Mouse (Mus musculus): ENCODE data around the gene Prap1. TPM values are rescaled to one million over a fixed set of nuclear protein-coding genes. Genes with fewer than 3 reads are reported as not detected.
A peak's percentile ranks its signal among the peaks of the same experiment; 100 is the strongest.

Prap1 gene
- polyA plus RNA-seq, 1 experiment, result not detected

DNA sequence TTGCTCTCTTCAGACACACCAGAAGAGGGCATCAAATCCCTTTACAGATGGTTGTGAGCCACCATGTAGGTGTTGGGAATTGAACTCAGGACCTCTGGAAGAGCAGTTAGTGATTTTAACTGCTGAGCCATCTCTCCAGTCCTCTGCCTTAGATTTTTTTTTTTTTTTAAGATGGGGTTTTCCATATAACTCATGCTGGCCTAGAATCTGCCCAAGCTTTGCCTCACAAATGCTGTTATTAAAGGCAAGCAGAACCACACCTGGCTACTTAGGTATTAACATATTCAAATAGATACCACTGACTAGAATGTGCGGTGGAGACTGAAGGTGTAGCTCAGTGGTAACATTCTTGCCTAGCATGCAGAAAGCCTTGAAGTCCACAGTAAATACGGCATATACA lies 27.3 kb downstream of the Prap1 start:
- TF ChIP-seq CTCF (IDR thresholded peaks at IDR 0.05; ENCODE audit: control insufficient read depth, insufficient read depth, insufficient read length) (no peak), MYOG (IDR thresholded peaks at IDR 0.05; ENCODE audit: control insufficient read depth, extremely low read depth, insufficient read length) (no peak), FOSL1 (IDR thresholded peaks at IDR 0.05; ENCODE audit: insufficient read depth, low read length, poor library complexity, severe bottlenecking) (no peak)
- Histone ChIP-seq H3ac (ENCODE audit: control insufficient read depth, insufficient read length, low read depth) (no peak overlapping the region), H3K79me2 (ENCODE audit: control insufficient read depth, insufficient read depth) (no peaks in the 10 kb centered on the region), H3K4me3 (ENCODE audit: insufficient read depth, poor library complexity, severe bottlenecking) (no peak overlapping the region), H3K36me3 (ENCODE audit: control insufficient read depth, insufficient read depth) (no peaks in the 10 kb centered on the region), H3K79me3 (ENCODE audit: low read depth) (peaks cover 2% of the 10 kb centered on the region), H3K27me3 (ENCODE audit: control insufficient read depth, insufficient read depth, insufficient read length) (no peaks in the 10 kb centered on the region)

DNA sequence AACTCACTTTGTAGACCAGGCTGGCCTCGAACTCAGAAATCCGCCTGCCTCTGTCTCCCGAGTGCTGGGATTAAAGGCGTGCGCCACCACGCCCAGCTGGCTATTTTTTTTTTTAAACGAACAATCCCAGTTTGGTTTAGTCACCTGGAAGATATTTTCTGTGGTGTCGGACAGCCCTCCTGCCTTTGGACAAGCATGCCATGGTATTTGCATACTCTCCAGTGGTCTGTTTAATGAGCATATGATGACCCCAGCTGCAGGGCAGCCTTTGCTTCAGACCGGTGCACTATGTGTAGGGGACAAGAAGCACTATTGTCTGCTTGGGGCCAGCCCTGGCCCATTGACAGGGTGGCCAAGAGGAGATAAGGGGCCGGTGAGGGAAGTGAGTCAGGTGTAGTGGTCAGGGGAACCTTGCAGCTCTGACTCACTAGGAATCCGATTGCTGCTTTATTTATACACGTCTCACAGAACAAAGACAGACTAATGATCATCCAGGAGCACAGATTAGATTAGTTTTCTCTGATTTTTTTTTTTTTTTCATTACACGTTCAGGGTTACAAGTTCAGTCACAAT lies 28.2 kb downstream of the Prap1 start:
- TF ChIP-seq MYOD1 (IDR thresholded peaks at IDR 0.05; ENCODE audit: control insufficient read depth, insufficient read length, low read depth) (peak; percentile 45), MYOG (IDR thresholded peaks at IDR 0.05; ENCODE audit: control insufficient read depth, extremely low read depth, insufficient read length) (no peak)
- H3ac ChIP-seq (ENCODE audit: control insufficient read depth, insufficient read length, low read depth), result no peak overlapping the region
- no peaks in the 10 kb centered on the region for H3K36me3 ChIP-seq (ENCODE audit: control insufficient read depth, insufficient read depth)
- no peaks in the 10 kb centered on the region for H3K79me2 ChIP-seq (ENCODE audit: control insufficient read depth, insufficient read depth)
- no peaks in the 10 kb centered on the region for H3K27me3 ChIP-seq (ENCODE audit: control insufficient read depth, insufficient read depth, insufficient read length)
- H3K79me3 ChIP-seq (ENCODE audit: low read depth), result no peaks in the 10 kb centered on the region
- H3K4me3 ChIP-seq (ENCODE audit: insufficient read depth, poor library complexity, severe bottlenecking), result no peak overlapping the region

DNA sequence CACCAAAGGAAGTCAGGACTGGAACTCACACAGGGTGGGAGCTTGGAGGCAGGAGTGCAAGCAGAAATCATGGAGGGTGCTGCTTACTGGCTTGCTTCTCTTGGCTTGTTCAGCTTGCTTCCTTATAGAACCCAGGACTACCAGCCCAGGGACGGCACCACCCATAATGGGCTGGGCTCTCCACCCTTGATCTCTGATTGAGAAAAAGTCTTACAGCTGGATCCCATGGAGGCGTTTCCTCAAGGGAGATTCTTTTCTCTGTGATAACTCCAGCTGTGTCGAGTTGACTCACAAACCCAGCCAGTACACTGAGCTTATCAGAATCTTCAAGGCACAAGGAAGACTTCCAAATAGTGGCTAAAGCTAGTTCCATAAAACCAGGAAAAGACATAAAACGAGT lies 29.6 kb downstream of the Prap1 start:
- Histone ChIP-seq H3K4me3 (ENCODE audit: insufficient read depth, poor library complexity, severe bottlenecking) (no peak overlapping the region), H3K79me3 (ENCODE audit: low read depth) (no peaks in the 10 kb centered on the region), H3ac (ENCODE audit: control insufficient read depth, insufficient read length, low read depth) (no peak overlapping the region), H3K36me3 (ENCODE audit: control insufficient read depth, insufficient read depth) (no peaks in the 10 kb centered on the region), H3K79me2 (ENCODE audit: control insufficient read depth, insufficient read depth) (no peaks in the 10 kb centered on the region), H3K27me3 (ENCODE audit: control insufficient read depth, insufficient read depth, insufficient read length) (no peaks in the 10 kb centered on the region)
- TF ChIP-seq MAX (IDR thresholded peaks at IDR 0.05), result no peak
- no peak for TF ChIP-seq USF1 (IDR thresholded peaks at IDR 0.05; ENCODE audit: low read depth)
- TF ChIP-seq FOSL1 (IDR thresholded peaks at IDR 0.05; ENCODE audit: insufficient read depth, low read length, poor library complexity, severe bottlenecking), result no peak
- TF ChIP-seq CEBPB (IDR thresholded peaks at IDR 0.05; ENCODE audit: low read depth), result no peak
- TF ChIP-seq CTCF (IDR thresholded peaks at IDR 0.05; ENCODE audit: control insufficient read depth, insufficient read depth, insufficient read length), result no peak
- no peak for TF ChIP-seq MYOD1 (IDR thresholded peaks at IDR 0.05; ENCODE audit: control insufficient read depth, insufficient read length, low read depth)
- no peak for TF ChIP-seq MYOG (IDR thresholded peaks at IDR 0.05; ENCODE audit: control insufficient read depth, extremely low read depth, insufficient read length)

DNA sequence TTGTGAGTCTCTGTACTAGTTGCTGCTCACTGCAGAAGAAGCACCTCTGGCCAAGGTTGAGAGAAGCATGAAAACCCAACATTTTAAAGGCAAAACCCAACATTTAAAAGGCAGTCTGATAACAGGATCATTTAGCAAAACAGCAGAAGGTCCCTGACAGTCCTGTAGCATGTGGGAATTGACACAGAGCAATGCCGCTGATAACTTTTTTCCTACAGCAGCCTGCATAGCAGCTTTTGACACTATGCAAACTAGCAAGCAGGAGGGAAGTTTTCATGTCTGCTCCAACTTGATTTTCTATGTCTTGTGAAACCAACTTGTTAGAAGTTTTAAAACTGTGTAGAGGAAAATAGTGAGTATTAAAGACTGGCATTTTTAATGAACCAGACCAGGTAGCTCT lies 31.2 kb downstream of the Prap1 start:
- TF ChIP-seq USF1 (IDR thresholded peaks at IDR 0.05; ENCODE audit: low read depth) (no peak), CEBPB (IDR thresholded peaks at IDR 0.05; ENCODE audit: low read depth) (no peak), MYOD1 (IDR thresholded peaks at IDR 0.05; ENCODE audit: control insufficient read depth, insufficient read length, low read depth) (no peak), CTCF (IDR thresholded peaks at IDR 0.05; ENCODE audit: control insufficient read depth, insufficient read depth, insufficient read length) (no peak), FOSL1 (IDR thresholded peaks at IDR 0.05; ENCODE audit: insufficient read depth, low read length, poor library complexity, severe bottlenecking) (no peak), MYOG (IDR thresholded peaks at IDR 0.05; ENCODE audit: control insufficient read depth, extremely low read depth, insufficient read length) (no peak), MAX (IDR thresholded peaks at IDR 0.05) (no peak)
- H3K36me3 ChIP-seq (ENCODE audit: control insufficient read depth, insufficient read depth), result no peaks in the 10 kb centered on the region
- H3K79me2 ChIP-seq (ENCODE audit: control insufficient read depth, insufficient read depth), result no peaks in the 10 kb centered on the region
- no peak overlapping the region for H3ac ChIP-seq (ENCODE audit: control insufficient read depth, insufficient read length, low read depth)
- H3K79me3 ChIP-seq (ENCODE audit: low read depth), result no peaks in the 10 kb centered on the region
- no peak overlapping the region for H3K4me3 ChIP-seq (ENCODE audit: insufficient read depth, poor library complexity, severe bottlenecking)
- H3K27me3 ChIP-seq (ENCODE audit: control insufficient read depth, insufficient read depth, insufficient read length), result no peaks in the 10 kb centered on the region

DNA sequence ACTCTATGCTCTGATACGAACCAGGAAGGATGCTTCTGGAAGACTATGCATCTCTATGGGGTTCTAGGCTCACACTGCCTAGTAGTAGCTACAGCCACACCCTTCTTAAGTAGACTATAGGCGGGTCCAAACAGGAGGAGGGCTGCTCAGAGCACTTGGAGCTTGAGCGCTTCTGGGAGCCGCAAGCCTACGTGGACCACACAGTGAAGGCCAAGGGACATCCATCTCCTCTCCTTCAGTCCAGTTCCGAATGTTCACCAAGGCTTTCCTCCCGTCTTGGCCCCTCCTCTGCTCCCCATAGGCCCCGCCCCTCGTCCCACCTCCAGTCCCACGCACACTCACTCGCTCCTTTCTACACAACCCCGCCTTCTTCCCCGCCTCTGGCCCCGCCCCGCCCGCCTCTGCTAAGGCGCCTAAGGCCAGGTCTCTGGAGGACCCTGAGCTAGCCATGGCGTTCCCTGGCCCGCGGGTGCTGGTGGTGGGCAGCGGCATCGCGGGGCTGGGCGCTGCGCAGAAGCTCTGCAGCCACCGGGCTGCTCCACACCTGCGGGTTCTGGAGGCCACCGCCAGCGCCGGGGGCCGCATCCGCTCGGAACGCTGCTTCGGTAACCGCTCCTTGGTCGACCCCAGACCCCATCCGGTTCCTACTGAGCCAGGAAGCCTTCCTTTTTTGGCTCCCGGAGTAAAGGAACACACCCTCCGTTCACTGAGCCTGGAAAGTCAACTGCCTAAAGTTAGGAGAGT lies 32.3 kb downstream of the Prap1 start:
- H3ac ChIP-seq (ENCODE audit: control insufficient read depth, insufficient read length, low read depth), result peak overlapping the region; percentile 67
- no peaks in the 10 kb centered on the region for H3K36me3 ChIP-seq (ENCODE audit: control insufficient read depth, insufficient read depth)

DNA sequence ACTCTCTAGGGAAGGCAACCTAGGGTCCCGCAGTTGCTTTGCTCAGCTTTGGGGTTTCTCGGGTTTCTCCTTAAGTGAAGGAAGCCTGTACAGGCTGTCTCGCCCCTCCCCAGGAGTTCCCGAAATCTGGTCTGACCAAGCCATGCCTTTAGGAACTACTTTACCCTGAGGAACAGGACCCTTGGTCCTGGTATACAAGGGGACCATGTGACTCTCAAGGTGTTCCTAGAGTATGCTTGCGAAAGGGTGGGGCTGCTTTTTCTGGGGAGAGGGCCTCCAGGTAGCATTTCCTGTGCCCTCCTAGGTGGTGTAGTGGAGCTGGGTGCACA lies 32.8 kb downstream of the Prap1 start:
- H3K4me3 ChIP-seq (ENCODE audit: insufficient read depth, poor library complexity, severe bottlenecking), result peak overlapping the region; percentile 30
- TF ChIP-seq FOSL1 (IDR thresholded peaks at IDR 0.05; ENCODE audit: insufficient read depth, low read length, poor library complexity, severe bottlenecking) (no peak), CEBPB (IDR thresholded peaks at IDR 0.05; ENCODE audit: low read depth) (no peak), MAX (IDR thresholded peaks at IDR 0.05) (no peak), CTCF (IDR thresholded peaks at IDR 0.05; ENCODE audit: control insufficient read depth, insufficient read depth, insufficient read length) (no peak), MYOG (IDR thresholded peaks at IDR 0.05; ENCODE audit: control insufficient read depth, extremely low read depth, insufficient read length) (no peak)
- no peaks in the 10 kb centered on the region for H3K79me2 ChIP-seq (ENCODE audit: control insufficient read depth, insufficient read depth)

More for the DNA sequence above, 32.3 kb downstream of the Prap1 start:
- no peaks in the 10 kb centered on the region for H3K27me3 ChIP-seq (ENCODE audit: control insufficient read depth, insufficient read depth, insufficient read length)
- no peaks in the 10 kb centered on the region for H3K79me3 ChIP-seq (ENCODE audit: low read depth)
- TF ChIP-seq FOSL1 (IDR thresholded peaks at IDR 0.05; ENCODE audit: insufficient read depth, low read length, poor library complexity, severe bottlenecking), result no peak
- TF ChIP-seq MYOD1 (IDR thresholded peaks at IDR 0.05; ENCODE audit: control insufficient read depth, insufficient read length, low read depth), result no peak
- no peak for TF ChIP-seq CEBPB (IDR thresholded peaks at IDR 0.05; ENCODE audit: low read depth)
- no peak for TF ChIP-seq CTCF (IDR thresholded peaks at IDR 0.05; ENCODE audit: control insufficient read depth, insufficient read depth, insufficient read length)
- no peak for TF ChIP-seq MYOG (IDR thresholded peaks at IDR 0.05; ENCODE audit: control insufficient read depth, extremely low read depth, insufficient read length)
- TF ChIP-seq MAX (IDR thresholded peaks at IDR 0.05), result no peak
- no peak for TF ChIP-seq USF1 (IDR thresholded peaks at IDR 0.05; ENCODE audit: low read depth)
- peak overlapping the region; percentile 30 for H3K4me3 ChIP-seq (ENCODE audit: insufficient read depth, poor library complexity, severe bottlenecking)
- H3K79me2 ChIP-seq (ENCODE audit: control insufficient read depth, insufficient read depth), result no peaks in the 10 kb centered on the region

More for the DNA sequence above, 32.8 kb downstream of the Prap1 start:
- peak overlapping the region; percentile 67 for H3ac ChIP-seq (ENCODE audit: control insufficient read depth, insufficient read length, low read depth)
- no peaks in the 10 kb centered on the region for H3K27me3 ChIP-seq (ENCODE audit: control insufficient read depth, insufficient read depth, insufficient read length)
- H3K79me3 ChIP-seq (ENCODE audit: low read depth), result no peaks in the 10 kb centered on the region
- H3K36me3 ChIP-seq (ENCODE audit: control insufficient read depth, insufficient read depth), result no peaks in the 10 kb centered on the region

All from C2C12 (cell line).